Mouse (Mus musculus) embryo, embryonic 10.5 days (tissue): ENCODE measurements around the gene Rpl18.
A peak's percentile ranks its signal among the peaks of the same experiment; 100 is the strongest.

Source experiments
- DNase-seq: peaks from one replicate; pipeline ENCODE4 v3.0.0-alpha.2; 2015; ENCODE audit warnings: low spot score

The Rpl18 gene

DNA sequence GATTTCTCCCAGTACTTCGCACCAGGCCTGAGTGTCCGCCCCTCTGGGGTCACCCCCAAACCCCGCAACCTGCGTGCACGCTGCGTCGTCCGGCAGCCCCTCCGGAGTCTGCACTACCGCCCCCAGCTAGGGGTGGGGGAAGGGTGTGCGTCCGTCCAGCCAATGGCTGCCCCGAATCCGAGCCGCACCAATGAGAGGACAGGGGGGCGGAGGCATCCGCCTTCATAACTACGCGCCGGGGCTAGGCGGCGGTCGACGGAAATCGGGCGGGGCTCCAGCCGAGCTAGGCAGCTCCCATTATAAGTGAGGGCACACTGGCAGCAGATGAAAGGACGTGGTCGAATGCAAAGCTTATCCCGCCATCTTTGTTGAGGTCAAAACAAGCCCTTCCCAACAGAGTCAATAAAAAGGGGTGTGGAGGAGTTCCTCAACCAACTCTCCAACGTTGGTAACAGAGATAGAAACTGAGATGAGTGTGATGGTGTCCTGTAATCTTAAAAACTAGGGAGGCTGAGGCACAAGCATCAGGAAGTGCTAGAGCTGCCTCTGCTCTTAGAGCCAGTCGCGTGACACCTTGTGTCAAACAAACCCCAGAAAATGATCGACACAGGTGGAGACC is at the start of gene Rpl18:
Gene Rpl18 (plus strand): TSS at position 368 of the 619 bp plus-strand sequence.
- peak; percentile 98 for DNase-seq

DNA sequence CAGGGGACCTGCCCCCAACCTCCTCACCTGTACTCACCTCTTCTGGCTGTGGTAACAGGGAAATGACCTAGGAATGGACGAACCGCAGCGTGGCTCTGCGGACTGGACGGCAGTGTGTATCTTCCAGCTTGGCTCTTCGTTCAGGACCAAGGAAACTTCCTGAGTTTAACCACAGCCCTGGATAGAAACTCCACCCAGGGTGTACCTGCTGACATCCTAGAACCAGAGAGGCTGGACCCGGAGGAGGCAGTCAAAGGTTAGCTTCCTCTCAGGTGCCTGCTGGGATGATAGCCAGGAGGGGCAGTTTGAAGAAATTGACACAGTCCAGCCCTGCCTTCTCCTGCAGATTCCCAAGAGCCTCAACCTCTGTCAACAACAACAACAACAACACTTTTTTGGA is 49.1 kb upstream of the Rpl18 start, which contains the start of gene Fut2:
Gene Fut2 (minus strand): TSS at position 234 of the 400 bp plus-strand sequence.
- no peak for DNase-seq

DNA sequence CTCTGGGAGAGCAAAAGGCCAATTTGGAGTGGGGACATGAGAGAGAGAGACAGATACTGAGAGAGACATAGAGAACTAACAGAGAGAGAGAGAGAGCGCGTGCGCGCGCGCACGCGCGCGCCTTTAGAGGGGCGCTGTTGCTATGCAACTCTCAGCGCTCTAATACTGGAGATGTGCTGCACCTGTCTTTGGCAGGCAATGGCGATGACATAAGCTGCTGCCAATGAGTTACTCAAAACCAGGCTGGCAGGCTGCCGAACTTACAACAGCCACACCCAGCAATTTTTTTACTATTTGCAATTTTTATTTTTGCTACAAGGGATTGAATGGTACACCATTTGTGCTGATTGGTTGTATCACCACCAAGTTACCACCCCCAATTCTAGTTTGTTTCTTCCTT is 47.5 kb upstream of the Rpl18 start:
- DNase-seq: no peak

DNA sequence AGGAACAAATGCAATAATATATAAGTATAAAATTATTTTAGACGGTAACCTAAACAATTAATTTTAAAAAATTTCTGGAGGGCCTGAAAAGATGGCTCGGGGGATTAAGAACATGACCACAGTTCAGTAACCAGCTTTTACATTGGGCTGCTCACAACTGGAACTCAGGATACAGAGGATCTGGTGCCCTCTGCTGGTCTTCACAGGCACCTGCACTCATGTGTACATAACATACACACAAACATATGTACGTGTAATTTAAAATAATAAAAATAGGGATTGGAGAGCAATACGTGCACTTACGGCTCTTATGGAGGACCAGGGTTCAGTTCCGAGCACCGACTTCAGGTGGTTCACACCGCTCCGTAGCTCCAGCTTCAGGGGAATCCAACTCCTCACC is 46.3 kb upstream of the Rpl18 start:
- DNase-seq: no peak

DNA sequence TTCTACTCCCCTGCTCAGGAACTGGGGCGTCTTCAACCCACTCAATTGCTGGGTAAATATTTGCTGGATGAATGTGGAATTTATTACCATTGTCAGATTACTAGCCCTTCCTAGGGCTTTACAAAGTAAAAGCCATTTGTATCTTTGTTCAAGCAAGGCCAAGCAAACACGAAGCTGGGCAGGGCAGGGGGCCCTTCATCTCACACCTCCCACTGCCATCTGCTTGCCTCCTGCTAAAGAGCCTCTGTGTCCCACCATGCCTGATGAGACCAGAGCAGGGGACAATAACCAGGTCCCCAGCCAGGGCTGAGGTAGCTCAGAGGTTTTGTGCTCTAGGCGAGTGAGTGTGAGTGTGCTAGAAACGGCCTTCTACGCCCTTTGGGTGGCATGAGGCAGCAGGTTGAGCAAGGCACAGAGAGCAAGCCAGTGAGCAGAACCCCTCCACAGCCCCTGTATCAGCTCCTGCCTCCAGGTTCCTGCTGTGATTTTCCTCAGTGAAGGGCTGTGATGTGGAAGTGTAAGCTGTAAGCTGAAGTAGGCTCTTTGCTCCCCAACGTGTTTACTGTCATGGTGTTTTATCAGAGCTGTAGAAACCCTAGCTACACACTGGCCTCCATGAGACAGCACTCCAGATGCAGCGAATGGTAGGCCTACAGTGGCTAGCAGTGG is 37.5 kb upstream of the Rpl18 start:
- DNase-seq: no peak

DNA sequence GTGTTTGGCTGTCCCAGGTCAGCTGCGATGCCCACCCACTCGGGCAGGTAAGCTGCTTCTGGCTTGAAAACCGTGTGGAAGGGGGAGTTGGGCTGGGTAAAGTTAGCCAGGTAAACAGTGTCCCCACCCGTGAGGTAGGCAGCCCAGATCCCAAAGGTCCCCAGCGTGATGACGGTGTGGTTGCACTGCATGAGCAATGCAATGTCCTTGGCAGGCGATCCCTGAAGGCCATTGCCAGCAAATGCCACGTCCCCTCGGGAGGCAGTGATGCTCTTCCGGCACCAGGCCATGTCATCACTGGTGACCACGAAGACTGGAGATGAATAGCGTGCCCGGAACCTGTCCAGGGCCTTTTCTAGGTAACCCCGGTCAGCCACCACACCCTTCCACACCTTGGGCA is 36.7 kb upstream of the Rpl18 start:
- DNase-seq: no peak

DNA sequence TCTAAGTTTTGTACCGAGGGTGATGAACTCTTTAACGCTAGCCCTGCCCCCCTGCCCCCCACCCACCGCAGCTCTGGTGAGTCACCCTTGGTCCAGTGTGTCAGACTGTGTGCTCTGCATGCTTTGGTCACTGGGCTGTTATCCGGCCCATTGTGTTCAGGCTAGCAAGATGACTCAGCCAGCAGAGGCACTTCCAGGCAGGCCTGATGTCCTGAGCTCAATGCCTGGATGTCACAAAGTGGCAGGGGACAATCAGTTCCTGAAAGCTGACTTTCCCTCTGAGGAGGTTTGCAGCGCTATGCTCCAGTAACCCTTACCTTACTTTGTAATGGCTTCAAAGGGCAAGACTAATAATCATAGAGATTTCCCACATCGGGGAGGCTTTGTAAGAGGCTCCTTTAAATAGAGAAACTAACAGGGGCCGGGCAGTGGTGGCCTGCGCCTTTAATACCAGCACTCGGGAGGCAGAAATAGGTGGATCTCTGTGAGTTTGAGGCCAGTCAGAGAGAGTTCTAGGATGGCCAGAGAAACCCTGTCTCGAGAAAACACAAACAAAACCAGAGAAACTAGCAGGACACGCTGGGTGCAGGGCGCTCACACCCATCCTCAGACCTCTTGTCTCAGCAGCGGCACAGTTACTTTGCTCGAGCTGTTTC is 35.2 kb upstream of the Rpl18 start:
- no peak for DNase-seq

DNA sequence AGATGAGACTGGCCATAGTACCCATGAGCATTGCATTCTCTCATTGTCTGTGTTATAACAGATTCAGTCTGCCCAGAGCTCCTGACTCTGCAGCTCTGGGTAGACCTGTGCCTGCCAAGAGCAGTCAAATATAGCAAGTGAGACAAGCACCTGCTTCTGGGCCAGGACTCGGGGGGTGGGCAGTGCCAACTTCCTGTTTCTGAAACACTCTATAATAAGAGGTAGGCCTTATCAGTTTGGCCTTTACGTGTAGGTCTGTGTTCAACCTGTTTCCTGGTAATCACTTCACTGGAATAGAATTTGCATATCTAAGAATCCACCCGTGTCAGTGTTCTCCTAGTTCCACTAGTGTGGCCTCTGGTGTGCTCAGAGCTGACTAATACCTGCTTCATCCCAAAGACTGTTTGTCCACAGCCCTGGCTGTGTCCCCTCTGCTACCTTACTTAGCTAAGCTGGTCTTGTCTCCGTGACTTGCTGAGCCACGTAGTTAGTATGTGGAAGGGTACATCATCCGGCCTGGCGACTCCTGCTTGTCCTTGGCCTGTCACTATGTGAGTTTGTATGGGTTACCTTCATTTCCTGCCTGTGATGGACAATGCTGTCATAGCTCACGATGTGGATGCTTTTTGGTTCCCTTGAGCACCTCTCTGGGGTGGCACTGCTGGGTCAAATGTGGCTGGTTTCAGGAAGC is 34.1 kb upstream of the Rpl18 start:
- no peak for DNase-seq

DNA sequence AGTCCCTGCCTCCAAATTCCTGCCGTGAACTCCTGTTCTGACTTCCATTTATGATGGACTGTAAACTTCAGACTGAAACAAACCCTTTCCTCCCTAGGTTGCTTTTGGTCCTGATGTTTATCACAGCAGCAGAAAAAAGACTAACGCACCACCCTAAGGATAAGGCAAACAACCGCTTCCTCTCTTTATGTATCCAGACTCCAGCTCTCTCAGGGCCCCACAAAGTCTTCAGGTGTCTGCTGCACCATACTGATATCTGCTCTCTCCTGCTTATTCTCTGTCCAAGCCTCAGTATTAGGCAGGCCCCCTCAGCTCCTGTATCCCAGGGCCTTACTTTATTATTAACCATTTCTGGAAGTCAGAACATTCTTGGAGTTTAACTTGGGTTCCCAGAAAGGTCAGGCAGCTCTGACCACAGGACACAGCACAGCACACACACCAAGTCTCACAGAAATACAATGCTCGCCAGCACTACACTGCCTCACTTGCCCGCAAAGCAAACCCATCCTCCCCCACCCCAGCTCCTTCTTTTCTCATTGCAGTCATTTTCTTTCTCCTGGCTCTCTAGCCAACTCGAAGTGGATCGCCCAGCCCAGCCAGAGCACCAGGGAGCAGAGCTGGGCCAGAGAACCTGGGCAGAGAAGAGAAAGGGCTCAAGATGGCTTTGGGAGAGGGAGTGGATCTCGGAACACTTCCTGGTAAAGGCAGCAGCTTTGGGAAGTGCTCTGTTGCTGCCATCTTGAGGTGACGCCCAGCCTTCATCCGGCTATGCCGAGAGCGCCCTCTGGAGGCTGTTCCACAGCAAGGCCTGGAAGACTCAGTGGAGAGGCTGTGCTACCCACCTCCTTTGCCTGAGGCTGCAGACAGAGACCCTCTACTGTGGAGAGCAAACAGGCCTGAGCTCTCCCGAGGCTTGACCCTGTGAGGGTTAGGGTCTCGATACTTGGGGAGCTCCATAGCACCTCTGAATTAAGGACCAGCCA is 32.8 kb upstream of the Rpl18 start:
- peak; percentile 95 for DNase-seq

DNA sequence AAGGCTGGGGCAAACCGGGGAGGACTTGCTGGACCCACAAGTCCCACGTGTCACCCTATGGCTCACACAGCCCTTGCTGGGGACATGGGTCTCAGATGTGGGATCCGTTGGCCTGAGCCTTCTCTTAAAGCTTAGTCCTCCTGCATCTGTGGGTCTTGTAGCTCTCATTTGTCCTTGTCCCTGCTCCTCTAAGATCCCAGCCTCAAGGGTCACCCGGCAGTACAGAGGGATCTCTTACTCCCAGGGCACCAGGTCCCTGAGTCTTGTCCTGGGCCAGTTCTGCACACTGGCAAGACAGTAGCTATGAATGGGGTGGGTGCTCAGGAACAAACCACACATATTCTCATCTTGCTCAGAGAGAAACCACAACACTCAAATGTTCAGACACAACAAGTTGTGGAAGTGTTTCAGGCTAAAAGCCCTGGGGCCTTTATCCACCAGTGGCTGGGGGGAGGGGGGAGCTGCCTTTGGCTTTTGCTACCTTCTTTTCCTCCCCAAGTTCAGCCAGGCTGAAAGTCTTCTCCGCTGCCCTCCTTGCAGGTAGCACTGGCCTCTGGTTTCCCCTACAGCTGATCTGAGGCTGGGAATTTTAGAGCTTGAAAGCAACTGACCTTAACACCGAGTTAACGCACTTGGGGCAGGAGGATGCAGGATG is 31.7 kb upstream of the Rpl18 start, which contains the start of gene Ntn5:
Gene Ntn5 (plus strand): TSS at position 627 of the 655 bp plus-strand sequence.
- DNase-seq: no peak

DNA sequence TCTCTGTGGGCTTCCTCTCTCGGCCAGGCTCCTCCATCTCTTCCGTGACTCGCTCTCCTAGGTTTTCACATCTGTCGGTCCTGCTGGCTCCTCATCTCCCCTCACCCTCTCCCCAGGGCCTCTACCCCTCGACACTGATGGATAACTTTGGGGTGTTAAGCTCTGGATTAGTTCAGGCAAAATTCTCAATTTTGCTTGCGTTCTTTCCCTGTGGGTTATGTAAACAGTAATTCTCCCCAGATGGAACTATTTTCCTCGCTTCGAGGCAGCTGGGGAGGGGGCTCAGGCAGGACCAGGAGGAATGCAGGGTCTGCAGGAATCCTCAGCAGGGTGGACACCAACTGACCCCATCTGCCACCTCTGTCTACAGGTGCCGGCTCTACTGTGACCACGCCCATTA is 29.4 kb upstream of the Rpl18 start:
- no peak for DNase-seq

DNA sequence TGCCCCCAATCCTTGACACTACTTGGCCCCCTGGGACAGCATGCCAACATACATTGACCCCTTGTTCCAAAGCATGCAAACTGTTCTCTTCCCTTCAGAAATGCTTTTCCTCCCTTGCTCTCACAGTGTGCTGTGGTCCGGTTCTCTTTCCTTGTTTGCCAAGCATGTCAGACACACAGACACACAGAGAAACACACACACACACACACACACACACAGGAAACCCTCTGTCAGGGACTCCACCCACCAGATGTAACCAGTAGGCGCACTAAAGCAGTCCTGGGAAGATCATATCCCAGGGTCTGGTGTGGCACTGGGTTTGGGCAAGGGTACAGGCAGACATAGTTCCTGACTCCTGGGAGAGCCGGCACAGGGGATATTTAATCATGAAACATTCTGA is 28.4 kb upstream of the Rpl18 start:
- no peak for DNase-seq

DNA sequence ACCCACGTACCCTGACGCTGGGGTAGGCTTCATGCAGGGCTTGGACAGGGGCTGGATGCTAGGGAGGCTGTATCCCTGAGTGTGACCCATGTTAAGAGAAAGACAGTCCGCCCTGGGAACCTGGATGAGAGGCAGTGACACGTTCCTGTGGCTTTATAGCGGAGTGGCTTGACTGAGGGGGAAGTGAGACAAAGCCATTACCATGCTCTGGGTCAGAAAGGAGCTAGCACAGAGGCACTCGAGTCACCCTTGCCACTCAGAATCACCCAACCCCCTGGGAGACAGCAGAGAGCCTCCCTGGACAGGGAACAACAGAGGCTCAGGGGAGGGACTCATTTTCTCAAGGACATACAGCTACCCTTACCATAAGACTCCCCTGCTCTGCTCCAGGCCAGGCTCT is 26.2 kb upstream of the Rpl18 start:
- DNase-seq: no peak

DNA sequence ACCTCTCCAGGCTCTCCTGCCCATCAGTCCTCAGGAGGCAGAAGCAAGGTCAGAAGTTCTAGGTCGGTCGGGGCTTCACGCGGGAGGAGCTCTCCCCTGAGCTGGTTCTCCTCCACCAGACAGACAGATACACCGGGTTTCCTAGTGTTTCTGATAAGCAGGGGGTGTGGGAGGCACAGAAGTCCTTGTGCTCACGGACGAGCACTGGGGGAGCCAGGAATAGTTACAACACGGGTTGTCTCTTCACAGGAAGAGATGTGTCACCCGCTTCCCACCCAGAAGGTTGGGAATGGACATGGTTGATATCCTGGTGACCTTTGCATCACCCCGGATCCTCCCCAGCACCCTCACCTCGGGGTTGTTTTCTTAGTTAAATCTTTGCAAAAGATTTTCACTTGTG is 25.5 kb upstream of the Rpl18 start:
- no peak for DNase-seq

DNA sequence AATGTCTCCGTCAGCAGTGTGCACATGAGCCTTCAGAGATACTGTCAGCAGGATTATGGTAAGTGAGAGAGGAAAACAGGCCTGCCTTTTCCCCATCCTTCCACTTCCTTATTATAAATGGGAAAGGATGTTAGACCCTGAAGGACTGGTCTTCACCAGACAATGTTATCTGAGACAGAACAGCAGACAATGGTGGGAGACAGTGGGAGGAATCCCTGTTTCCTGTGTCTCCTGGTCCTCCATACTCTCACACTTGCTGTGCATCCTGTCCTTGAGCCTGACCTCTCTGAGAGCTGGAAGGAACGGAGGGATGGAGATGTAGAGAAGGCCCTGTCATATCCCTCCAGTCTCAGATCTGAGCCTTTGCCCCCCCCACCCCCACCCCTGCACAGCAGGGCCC is 22.9 kb upstream of the Rpl18 start:
- DNase-seq: no peak

DNA sequence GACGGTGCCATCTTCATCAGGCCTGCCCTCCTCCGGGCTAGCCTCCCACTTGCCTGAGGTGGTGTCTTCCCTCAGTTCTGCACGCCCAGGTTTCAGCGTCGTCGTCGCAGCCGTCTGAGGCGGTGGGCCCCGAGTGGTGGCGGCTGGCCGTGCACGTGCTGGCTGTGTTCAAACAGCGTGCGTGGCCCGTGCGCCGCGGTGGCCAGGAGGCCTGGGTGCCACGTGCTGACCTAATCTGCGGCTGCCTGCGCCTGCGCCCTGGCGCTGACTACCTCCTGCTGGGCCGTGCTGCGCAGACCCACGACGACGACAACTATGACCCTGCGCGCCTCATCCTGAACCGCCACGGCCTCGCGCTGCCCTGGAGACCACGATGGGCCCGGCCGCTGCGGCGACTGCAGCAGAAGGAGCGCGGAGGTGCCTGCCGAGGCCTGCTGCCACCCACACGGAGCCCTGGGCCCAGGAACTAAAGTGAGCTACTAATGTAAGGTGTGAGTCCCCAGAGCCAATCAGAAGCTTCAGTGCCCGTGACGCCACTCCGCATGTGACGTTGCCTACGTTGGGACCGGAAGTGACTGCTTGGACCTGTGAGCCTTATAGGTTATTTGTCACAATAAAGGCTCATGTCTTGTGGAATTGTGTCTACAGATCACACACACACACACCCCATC is 21.2 kb upstream of the Rpl18 start, which contains the start of gene Sec1:
Gene Sec1 (minus strand): TSS at position 482 of the 671 bp plus-strand sequence.
- no peak for DNase-seq

DNA sequence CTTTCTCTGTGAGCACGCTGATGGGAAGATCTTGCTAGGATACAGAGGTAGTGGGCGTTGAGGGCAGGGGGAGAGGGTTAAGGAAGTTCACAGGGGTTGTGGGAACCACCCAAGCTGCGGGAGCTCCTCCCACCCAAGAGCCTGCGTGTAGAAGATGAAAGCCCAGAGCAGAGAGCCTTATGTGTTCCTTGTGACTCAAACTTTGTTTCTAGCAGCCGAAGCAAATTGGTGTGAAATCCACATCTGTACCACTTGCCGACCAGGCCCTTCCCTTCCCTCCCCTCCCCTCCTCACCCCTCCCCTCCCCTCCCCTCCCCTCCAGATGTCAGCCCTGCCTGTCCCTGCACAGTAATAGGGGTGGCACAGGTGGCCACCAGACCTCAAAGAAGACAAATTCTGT is 20.2 kb upstream of the Rpl18 start:
- peak; percentile 64 for DNase-seq

DNA sequence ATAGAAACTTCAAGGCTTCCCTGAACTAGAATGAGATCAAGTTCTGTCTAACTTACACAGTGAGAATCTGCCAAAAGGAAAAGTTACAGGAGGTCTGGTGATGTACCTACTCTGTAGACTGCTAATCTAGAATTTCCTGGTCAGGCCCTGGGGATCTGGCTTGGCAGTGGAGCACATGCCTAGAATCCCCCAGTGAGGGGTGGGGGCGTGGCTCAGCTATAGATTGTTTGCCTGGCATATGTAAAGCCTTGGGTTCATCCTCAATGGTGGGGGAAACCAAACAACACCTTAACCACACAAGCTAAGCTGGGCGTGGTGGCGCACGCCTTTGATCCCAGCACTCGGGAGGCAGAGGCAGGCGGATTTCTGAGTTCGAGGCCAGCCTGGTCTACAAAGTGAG is 17.4 kb upstream of the Rpl18 start:
- no peak for DNase-seq

DNA sequence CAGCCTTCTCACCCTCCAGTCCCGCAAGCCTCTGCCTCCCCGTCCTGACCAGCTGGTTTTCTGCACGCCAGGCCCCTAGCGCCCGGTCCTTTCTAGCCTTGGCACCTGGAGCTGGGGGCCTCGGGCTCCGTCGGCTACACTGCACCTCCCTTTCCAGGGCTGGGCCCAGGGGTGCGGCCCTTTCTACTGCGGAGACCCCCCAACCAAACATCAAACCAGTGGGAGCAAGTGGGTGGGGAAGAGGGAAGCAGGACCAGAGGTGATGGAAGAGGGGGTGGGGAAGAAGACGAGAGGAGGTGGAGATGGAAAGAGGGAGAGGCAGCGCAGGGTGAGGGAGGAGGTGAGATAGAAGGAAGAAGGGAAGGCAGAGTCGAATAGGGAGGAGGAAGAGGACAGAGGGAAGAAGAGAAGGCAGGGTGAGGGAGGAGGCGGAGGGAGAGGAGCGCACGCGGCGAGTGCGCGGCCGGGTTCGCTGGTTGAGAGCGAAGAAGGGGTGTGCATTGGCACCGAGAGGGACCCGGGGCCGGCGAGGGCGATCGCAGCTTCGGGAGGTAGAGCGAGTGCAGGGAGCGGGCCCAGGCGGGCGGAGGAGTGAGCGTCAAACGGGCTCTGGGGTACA is 15.6 kb upstream of the Rpl18 start, which contains the start of gene Car11:
Gene Car11 (plus strand): TSS at position 321 of the 619 bp plus-strand sequence.
- no peak for DNase-seq
